Mouse (Mus musculus) lung, postnatal 4 days (tissue): ENCODE measurements around the gene Itih3.

ENCODE experiments used
- DNase-seq, 2 experiments: peaks; one replicate each; pipeline ENCODE4 v3.0.0; 2021

Gene Itih3

DNA sequence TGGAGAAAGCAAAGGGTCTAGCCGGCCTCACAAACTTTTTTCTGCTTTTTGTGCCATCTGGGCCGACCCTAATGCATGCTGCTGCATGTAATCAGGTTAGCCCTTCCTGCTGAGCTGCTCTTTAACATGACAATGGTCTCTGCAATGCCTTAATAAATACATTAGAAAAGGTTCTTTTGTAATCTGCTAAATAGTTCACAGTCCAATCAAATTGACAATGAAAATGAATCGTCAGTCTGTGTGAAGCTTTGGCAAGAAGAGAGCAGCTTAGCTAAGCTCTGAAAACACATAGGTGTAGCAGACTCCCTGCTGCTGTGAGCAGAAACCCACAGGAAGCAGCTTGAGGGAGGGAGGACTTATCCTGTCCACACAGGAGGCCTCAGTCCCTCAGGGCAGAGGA lies 23.6 kb downstream of the Itih3 start:
- no peak for DNase-seq

DNA sequence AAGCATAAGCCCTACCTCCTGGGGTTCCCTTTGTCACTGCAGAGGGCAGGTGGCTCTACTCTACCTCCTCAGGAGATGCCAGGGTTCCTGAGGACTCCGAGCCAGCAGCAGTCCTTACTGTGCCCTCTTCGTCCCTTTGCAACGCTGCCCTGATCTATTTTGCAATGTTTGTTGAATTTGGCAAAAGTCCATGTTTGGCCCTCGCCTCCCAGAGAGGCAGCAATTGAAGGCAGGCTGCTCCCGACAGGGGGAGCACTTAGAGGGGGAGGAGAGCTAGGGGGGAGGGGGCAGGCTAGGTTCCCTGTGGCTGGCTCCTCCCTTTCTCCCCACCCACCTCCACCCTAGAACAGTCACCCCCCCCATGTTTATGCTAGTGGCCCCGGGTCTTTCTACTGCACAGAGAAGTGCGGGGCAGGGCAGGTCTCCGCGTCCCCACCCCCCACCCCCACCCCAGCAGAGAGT lies 35.3 kb downstream of the Itih3 start:
- peak; percentile 84 to 87 for DNase-seq

DNA sequence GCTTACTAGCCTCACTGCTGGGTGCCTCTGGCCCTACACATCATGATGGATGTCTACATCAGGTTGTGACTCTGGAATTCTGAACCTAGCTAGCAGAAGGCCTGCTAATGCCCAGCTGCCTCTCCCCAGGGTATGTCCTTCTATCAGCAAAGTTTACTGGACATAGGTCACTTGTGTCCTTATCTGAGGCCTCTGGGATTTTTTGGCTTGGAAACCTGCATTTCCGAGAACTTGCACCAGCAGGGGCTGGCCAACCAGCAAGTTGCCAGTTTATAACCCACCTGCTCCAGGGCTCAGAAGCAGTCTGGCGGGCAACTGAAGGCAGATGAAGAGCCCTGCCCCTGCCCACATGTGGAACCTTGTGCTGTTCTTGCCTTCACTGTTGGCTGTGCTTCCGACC lies 37.4 kb downstream of the Itih3 start, which contains the start of gene Itih4:
TSS of gene Itih4 (plus strand) at position 273 of the 400 bp plus-strand sequence.
- DNase-seq = no peak

DNA sequence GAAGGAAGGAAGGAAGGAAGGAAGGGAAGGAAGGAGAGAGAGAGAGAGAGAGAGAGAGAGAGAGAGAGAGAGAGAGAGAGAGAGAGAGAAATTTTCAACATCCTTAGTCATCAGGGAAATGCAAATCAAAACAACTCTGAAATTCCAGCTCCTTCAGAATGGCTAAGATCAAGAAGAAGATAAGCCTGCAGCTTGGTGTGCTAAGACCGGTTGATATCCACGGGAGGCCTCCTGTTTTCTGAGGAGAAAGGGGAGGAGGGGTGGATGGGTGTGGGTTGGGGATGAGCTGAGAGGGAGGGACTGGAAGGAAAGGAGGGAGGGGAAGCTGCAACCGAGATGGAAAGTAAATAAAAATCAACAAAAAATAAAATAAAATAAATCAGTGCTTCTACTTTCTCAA lies 38.3 kb downstream of the Itih3 start:
- DNase-seq = no peak

DNA sequence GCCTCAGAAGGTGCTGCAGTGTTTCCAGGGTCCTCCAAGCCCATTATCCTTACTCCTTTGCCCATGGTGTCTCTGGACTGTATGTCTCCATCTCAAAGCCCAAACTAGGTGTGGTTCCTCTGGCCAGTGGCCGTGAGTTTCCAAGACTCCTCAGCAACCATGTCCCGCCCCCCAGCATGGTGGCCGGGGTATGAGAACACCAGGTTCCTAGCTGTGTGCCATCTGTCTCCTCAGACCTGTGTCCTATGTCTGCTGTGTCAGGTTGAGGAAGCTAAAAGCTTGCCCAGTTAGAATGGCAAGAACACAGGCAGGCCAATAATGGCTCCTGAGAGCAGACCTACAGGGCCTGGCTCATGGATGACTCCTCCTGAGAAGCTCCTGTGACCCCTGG lies 41.8 kb downstream of the Itih3 start:
- no peak for DNase-seq

DNA sequence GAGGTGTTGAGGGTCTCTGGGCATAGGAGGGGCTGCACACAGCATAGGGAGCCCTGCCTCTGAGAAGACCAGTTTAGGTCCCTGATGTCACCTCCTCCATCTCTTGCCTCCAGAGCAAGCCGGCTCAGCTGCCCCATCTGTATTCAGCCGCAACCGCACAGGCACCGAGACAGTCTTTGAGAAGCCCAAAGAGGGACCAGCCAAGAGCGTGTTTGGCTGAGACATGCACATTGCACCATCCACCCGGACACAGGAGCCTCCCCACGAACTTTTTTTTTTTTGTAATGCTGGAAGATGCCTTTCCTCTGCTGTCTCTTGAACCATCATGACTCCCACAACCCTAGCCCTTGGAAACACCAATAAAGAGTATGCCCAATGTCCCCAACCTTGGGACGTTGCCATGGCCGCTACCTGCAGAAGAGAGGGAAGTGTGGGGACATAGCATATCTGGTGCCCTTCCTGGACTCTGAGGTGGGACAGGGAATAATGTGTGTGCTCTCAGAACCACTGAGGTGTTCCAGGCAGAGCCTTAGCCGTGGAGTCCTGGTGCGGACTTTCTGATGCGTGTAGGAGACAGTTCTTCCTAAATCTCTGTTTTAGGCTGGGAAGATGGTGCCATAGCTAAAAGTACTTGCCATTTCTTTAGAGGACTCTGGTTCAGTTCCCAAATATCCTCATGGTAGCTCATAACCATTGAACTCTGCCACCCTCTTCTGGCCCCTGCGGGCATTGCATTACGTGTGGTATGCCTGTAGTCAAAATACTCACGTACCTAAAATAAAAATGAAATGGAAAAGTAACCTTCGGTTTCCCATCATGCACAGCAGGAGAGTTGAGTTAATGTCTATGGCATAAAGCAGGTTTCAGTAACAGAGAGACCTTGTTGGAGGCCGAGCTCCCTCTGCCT lies 42.5 kb downstream of the Itih3 start:
- DNase-seq = peak; percentile 67 to 80

DNA sequence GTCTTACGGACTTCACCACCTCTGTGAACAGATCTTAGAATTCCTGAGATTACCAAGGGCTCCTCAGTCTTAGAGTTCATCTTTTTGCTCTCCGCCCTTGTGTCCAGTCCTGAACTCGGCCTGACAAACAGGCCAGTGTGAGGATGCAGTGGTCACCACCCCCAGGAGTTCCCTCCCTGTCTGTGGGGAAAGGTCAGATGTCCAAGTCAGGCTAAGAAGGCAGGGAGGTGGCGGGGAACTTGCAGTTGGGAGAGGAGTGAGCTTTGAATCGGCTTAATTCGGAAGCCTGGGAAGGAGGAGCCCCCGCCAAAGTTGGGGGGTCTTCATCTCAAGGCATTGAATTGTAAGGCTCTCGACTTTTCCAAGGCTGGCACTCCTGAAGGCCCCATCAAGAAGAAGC lies 43.3 kb downstream of the Itih3 start:
- DNase-seq = peak in 1 of 2 experiments; percentile 18

DNA sequence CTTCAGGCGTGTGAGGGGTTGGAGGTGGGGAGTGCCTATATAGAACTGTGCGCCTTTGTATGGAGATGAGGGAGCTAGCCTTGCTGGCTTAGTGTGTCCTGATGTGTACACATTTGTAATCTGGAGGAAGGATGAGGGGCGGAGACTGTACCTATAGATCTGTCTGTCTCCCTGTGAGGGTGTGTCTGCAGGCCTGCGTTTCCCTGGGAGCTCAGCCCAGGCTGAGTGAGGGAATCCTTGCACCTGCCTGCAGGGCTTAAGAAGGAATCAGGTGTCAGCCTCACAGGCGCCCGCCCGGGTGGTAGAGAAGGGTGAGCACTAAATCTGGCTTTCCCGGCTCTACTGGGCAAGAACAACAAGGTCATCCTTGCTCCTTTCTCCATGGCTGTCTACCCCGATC lies 43.8 kb downstream of the Itih3 start:
- DNase-seq = peak in 1 of 2 experiments; percentile 20

DNA sequence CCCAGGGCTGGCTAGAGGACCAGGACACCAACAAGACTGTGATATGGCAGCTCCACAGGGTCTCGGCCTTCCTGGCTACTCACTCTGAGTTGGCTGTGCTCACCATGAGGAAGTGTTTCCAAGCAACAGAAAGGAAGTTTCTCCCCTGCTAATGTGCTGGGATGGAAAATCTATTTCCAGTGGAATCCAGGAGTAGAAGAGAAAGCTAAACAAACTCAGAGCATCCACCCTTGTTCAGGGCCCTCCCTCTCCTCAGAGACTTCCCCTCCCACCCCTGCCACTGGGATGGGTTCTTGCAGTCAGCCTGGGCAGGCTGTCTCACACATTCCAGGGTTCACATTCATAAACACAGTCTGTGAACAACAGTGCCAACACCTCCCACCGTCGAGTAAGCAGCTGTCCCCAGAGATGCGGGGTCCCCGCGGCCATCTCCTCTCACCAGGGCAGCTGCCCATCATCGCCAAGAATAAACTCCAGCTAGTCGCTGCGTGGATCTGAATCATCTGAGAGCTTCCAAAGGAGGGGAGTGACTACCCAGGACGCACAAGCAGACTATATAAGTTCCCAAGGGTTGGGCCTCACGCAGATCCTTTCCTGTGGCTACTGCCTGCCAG lies 44.5 kb downstream of the Itih3 start, which contains the start of gene Mustn1:
TSS of gene Mustn1 (plus strand) at position 243 of the 614 bp plus-strand sequence.
- DNase-seq = peak; percentile 75 to 88

DNA sequence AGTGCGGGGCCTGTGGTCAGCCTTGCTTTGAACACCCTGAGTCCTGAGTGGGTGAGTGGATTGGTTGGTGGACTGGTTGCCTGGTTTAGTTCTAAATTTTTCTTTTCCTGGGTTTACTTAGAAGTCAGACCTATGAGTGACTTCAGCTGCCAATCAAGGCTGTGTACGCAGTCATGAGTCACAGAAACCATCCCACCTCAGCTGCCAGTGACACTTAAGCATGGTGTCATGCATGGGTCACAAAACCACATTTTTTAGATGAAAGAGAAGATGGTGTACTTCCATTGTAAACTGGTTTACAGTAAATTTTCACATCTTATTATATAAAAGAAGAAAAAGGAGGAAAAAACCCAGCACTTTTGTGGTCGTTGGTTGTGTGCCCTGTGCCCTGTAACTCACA lies 45.7 kb downstream of the Itih3 start:
- DNase-seq = no peak

DNA sequence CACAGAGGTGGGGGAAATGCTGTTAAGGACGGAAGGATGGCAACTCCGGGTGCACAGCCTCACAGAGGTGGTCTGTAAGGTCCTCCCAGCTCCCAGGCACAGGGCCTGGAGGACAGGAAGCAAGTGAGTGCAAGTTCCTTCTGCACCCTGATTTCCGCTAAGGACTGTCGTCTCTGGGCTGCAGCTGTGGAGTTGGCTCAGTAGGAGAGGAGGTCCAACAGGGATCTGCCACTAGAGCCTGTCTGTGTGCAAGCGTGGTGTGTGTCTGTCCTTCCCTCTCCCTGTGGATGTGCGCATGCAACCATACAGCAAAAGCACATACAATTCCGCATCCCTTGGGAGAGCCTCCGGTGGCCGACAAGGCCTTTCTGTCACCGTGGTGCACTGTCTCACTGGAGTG lies 47.1 kb downstream of the Itih3 start:
- DNase-seq = no peak

DNA sequence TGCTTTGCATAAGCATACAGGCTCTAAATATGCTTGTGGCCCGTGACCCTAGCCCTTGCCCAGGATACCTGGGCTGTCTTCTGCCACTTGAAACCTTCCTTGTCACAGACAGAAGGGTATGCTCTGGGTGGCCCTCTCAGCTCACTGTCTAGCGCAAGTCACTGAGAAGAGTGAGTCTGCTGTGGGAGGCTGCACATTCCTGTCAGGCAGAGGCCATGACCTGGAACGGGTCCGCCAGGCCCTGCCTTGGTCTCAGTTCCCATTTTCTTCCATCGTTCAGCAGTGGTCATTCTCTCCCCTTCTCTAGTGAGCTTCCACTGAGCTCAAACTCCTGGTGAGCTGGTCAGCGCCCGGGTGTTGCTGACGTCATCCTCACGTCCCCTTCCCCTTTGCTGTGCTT lies 47.6 kb downstream of the Itih3 start:
- DNase-seq = peak; percentile 46 to 74

DNA sequence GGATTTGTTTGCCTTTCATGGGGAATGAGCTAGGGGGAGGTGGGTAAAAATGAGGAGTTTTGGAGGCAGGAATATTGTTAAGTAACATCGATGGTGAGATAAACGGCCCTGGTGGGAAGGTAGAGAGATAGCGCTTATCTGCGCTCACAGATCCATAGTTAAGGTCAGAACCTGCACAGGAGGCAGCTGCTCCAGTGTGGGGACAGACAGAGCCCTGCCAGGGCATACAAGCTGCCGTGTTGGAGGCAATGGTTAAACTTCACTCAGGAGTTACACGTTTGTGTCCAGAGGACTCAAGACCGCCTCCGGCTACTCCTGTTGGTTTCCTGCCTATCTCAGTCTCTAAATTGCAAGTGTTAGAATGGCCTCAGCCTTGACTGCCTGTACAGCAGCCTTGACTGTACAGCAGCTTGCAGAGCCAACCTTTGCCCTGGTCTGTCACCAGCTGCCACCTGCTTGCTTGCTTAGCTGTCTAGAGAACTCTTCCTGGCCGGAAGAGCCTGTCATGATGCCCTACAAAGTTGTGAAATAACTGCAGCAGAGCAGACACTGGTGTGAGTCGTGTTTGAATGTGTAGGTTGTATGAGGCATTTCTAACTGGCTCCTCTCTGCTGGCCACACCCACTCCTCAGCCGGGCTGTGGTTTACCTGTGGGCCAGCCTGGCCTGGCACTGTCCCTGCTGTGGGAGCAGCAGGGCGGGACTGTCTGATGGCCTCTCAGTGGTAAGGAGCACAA lies 48.3 kb downstream of the Itih3 start:
- DNase-seq = peak; percentile 40 to 50

DNA sequence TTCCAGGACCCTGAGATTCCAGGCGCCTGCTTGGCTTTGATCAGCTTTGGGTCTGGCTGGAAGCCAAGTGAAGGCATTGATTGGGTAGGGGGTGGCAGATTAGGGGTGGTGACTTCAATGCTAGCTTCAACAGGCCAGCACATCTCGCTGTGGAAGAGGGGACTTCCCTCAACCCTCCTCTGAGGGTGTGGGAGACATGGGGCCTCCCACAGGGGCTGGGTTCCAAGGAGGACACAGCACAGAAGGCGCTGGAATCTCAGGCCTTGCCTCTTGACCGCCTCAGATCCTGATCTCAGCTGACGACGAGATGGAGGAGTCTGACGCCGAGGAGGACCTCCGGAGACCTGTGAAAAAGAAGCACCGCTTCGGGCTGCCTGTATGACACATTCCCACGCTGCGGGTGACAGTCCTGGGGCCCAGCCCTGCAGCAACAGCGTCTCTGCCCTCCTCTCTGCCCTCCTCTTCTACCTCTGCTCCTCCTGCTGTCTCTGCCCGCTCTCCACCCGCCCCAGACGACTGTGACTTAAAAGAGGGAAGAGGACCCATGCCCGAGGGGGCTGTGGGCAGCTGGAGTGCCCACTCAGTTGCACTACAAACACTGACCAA lies 49.4 kb downstream of the Itih3 start:
- peak; percentile 50 to 79 for DNase-seq

DNA sequence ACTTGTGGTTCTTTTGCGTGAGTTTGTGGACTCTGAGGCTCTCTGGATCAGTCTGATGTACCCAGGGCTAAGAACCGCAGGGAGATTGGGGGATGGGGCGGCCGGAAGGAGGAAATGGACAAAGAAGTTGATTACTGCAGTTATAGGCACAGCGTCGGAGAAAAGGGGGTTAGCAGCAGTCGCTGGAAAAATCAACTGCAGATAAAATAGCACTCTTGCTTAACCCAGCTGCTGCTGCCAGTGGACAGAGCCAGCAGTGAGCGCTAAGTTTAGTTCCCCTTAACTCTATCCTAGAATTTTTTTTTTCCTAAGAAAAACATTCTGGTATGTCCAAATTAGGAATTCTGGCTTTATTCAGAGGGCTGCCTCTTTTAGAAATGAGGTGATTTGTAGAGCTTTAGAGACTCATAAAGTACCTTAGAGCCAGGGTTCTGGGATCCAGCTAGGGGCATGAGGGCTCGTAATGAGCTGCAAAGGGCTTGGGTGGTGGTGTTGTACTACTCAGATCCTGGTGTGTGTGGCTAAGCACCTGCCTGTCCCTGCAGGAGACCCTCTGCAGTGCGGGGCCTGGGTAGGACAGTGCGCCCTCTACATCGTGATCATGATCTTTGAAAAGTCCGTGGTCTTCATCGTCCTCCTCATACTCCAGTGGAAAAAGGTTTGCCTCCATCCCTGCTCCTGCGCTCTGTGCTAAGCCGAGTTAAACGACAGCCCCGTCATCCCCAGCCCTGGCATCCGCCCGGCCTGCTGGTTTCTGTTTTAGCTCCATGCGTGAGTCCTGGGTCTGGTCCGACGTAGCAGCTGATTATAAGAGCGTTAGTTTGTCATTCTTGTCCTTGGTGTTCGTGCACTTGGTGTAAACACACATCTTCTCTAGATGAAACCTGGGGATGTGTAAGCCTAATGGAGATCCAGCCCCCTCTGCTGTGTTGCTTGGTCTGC lies 53.1 kb downstream of the Itih3 start:
- peak; percentile 55 to 70 for DNase-seq

DNA sequence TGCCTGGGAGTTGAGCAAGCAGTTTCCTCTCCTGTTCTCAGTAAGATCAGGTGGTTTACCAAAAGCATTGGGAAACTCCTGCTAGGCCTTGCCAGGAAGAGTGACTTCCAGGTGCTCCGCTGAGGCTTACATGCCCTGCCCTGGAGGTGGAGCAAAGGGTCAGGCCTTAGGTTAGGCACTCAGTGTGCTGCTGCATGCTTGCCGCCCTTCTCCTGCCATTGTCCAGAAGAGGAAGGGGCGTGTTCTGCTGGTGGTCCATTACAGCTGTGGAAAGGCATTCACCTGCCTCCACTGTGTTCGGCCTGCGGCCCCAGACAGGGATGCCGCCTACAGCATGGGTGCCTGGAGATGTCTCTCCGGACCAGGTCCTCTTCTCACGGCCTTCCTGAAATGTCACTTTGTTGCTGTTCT lies 54.2 kb downstream of the Itih3 start:
- peak; percentile 58 to 73 for DNase-seq

DNA sequence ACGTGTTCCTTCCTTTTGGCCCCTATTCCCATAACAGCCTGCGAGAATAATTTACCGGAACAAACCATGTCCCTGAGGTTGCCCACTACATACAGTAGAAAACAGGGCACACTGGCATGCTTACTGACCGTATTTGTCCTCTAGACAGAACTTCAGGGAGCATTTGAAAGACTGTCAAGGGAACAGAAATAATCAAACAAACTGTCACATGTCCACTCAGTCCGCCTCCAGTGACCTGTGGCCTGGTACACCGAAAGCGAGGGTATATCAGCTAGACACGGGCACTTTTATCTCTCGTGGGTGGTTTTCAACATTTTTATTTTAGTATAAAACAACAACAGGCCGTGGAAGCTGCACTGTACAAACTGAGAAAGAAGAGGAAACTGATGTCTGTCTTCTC lies 54.7 kb downstream of the Itih3 start:
- peak in 1 of 2 experiments; percentile 14 for DNase-seq

DNA sequence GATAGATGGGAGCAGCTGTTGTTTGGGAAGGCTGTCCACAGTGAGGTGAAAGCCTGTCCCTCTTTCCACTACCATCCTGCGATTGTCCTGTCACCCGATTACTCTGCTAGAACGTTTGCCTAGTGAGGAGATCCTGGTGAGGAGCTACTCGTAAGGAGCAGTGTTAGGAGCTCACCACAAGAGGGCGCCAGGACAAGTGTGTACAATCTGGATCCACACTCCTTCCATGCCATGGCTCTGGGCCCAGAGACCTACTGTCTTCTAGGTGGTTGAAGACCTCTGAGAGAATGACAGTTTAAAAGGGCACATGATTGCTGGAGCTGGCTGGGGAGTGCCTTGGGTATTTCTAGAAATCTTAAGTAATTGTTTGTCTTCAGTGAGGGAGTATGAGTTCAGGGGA lies 56.5 kb downstream of the Itih3 start:
- peak; percentile 80 to 86 for DNase-seq

DNA sequence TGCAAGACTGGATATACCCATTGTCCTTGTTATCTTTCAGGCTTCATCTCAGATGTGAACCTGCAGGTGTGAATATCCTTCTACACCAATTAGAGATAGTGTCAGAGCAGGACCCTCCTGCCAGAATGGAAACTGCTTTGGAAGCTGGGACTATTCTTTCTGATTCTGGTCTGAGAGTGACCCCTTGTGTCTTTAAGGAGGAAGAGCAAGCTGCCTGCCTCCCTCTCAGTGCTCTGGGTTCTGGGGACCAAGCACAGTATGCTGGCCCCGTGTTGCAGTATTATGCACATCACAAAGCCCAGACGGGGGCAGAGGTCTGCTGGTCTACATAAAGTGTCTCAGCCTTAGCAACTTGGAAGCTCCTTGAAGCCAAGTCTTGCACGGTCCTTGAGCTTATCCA lies 58.2 kb downstream of the Itih3 start:
- no peak for DNase-seq

DNA sequence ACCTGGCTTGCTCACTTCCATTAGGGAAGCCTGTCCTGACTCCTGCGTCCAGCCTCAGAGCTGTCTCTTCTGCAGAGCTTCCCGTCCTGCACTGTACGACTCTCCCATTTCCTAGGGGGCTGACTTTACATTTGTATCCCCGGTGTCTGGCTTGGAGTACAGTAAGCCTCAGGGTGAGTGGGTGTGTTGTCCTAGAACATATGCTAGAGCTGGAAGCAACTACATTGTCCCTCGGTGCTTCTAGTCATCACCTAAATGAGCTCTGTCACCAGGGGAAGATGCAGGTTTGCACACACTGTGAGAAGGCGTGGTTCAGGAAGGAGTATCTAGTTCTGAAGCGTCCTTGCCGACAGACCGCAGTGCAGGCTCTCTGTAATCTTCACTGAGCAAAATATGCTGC lies 61.2 kb downstream of the Itih3 start:
- no peak for DNase-seq

DNA sequence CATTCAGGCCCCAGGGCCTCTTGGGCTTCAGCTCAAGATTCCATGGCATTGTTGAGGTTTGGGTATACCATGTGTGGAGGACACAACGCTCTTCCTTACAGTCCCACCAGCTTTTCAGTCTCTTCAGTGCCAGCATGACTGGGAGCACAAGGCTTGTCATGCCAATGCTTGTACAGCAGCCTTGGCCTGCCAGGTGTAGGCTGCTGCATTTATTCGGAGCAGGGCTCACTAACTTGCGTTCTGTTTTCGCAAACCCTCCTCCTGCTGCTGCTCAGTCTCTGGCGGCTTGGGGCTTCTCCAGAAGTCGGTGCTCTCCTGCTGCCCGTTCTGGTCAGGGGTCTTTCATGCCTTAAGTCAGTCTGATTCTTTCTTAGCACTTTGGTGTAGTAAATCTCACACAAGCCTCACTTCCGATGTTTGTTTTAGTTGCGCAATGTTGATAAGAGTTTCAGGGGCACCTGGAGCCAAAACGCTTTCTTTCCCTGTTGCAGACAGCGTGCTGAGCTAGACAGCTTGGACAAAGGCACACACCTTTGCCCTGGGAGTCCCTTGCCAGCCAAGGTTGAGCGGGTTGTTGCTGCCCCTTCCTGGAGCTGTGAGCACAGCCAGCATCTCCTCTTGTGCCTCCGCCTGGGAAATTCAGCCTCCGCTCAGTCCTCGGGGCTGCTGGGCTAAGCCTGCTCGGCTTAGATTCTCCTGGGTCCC lies 62.0 kb downstream of the Itih3 start:
- DNase-seq = peak; percentile 40 to 65
